Mouse (Mus musculus): Measurements from ENCODE around the gene Slco3a1.

Slco3a1 gene

GRCm38 (mm10) chr7:74323683-74324082 lies 230.9 kb downstream of the Slco3a1 start:
- in situ Hi-C loops (cut with MboI; ENCODE audit: unreplicated experiment in 2 of 2), result no loop called here

DNA sequence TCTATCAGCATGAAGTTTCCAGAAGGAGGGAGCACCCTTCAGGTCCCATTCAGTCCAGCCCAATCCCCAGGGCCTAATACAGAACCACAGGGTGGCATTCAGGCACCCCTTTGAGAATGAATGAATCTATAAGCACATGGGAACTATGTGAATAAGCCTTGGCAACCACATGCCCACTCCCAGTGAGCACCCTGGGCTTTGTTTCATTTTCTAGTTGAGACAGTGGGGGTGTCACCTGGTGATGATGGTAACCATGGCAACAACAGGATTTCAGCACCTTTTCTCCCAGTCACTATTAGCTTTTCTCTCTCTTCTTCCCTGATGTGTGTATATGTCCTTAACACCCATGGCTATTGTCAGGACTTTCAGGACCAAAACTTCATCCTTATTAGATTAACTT lies 231.4 kb downstream of the Slco3a1 start:
- in situ Hi-C loops (cut with MboI; ENCODE audit: unreplicated experiment in 2 of 2), result no loop called here

DNA sequence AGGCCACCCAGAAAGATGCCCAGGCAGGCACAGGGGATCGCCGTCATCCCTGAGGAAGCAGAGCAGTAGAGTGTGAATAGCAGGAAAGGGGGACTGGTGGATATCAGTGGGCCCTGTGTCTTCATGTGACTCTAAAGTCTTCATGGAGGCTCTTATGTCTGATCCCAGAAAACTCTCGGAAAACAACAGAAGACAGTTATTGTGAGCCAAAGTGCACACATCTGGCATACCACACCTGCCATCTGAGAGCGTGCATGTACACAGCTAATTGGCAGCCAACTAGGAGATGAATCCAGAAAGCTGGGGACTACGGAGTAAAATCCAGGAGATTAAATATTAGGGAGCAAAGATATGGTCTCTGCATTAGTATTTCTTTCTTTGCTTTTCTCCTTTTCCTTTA lies 233.9 kb downstream of the Slco3a1 start:
- in situ Hi-C loops (cut with MboI; ENCODE audit: unreplicated experiment in 2 of 2), result no loop called here

DNA sequence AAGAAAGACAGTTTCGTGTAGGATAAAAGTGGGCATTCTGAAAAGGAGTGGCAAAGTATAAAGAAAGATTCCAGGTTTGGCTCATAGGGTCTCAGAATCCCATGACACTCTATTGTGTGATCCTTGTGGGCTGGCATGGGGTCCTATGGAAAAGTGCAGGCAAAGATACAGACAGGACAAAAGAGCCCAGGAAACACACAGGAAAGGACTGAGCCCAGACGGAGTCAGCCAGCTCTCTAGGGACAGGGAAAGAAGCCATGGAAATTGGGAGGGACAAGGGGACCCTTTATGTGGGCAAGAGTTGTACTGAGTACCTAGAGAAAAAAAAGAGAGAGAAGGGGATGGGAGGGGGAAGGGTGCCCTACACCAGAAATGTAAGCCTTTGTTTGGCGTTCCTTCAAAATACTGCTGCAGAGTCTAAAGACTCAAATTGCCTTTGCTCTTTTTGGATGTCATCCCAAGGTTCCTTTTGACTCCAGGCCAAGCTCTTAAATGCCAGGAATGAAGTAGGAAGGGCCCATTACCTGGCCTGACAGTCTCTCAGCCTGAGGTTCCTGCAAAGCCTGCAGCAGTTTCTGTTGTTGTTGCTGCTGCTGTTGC lies 238.6 kb downstream of the Slco3a1 start:
- in situ Hi-C loops (cut with MboI; ENCODE audit: unreplicated experiment in 2 of 2), result no loop called here

GRCm38 (mm10) chr7:74314276-74314675 lies 240.3 kb downstream of the Slco3a1 start:
- in situ Hi-C loops (cut with MboI; ENCODE audit: unreplicated experiment in 2 of 2), result no loop called here

DNA sequence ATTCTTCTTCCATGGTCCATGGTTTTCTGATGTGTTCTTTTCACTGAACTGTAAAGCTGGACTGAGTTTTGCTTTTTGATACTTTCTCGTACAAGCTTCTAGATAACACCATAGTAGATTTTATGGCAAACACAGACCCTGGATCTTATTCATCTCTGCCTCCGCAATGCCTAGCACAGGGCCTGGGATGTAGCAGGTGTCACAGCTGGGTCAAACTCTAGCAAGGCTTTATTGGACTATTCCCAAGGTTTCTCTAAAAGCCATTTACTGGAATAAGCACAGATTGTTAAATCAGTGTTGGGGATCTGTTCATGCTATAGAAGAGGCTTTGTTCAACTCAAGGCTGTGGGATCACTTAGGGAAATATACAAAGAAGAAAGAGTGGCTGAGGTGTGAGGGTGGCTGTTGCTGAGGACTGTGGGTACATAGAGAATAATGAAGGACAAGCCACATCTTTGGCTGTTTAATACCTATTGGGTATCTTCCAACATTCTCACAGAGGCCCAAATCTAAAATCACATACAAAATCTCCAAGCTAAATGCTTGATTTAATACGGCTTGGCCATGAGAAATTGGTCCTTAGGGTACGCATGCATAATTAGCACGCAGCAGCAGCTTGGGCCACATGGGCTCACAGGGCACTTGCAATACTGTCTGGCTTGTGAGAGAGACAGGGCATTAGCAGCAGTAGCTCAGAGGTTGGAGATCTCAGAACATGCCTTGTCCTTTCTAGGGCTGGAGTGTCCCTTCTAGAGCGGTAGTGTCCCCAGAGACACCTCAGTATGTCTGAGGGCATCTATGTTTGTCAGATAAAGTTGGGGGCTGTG lies 241.1 kb downstream of the Slco3a1 start:
- in situ Hi-C loops (cut with MboI; ENCODE audit: unreplicated experiment in 2 of 2), result no loop called here

DNA sequence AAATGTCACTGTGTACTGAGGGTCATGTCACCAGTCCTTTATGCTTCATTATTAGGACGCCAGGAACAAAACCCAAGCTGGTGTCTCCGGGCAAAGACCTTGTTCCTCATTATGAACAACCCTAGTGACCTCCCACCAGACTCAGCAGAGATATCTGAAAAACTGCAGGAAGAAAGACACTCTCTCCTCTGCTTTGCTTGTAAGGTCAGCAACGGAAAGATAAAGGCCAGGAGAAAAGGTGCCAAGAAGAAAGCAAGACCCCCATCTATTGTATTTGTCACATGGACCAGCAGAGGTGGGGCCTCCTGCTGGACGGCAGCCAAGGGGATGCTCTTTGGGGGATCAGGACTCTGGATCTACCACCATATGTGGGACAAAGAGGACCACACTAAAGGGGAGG lies 243.0 kb downstream of the Slco3a1 start:
- in situ Hi-C loops (cut with MboI; ENCODE audit: unreplicated experiment in 2 of 2), result no loop called here

GRCm38 (mm10) chr7:74303611-74304300 lies 250.8 kb downstream of the Slco3a1 start:
- in situ Hi-C loops (cut with MboI; ENCODE audit: unreplicated experiment in 2 of 2), result no loop called here

DNA sequence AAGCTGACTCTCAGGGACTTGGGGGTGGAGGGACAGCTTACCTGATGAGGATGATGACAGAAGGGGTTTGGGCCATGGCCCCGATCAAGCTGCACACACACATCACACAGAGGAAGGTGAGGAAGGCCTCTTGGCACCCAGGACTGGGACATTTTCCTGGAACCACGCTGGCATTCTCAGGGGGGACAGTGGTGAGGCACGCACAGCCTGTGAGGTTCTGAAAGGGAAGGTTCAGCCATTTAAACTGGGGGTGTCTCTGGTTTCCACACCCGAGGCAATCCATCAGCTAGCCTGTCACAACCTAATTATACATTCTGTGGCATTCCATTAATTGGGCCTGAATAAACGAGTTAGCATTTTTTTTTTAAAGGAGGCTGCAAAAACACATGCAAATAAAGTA lies 251.5 kb downstream of the Slco3a1 start:
- in situ Hi-C loops (cut with MboI; ENCODE audit: unreplicated experiment in 2 of 2), result no loop called here

DNA sequence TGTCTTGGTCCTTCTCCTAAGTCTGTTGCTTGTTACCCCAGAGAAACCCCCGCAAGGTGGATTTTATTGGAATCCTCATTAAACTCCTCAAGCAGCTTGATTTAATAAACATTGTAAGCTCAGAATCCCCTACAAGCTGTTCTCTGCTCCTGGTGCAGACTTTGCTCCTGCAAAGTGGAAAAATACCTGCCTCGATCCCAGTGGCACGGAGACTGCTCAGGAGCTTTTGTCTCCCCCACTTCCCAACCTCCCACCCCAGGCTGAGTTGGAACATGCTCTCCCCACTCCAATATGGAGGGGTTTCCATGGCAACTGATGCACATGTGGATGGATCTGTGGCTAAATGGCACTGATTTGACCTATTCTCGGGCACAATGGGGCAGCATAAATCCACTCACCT lies 268.0 kb downstream of the Slco3a1 start:
- in situ Hi-C loops (cut with MboI; ENCODE audit: unreplicated experiment in 2 of 2), result no loop called here

- in situ Hi-C loops (cut with MboI; ENCODE audit: unreplicated experiment in 2 of 2), result no loop called here
These were observed 274.2 kb downstream of the Slco3a1 start for GRCm38 (mm10) chr7:74280371-74280770.

DNA sequence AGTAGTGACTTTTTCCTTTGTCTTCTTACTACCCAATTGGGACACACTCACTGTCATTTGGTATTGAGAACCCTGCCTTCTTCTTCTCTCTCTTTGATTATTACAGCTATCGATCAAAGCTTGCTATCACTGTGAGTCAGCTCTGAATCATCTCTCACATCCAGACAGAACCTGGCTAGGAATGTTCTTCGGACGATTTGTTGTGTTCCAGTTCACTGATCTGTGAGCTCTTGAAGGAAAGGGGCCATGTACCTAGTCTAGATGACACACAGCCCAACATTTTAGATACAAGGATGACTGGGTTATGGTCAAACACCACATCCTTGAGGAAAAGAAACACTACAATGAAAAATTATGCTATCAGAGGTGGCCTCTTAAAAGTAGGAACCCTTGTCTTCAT lies 275.2 kb downstream of the Slco3a1 start:
- in situ Hi-C loops (cut with MboI; ENCODE audit: unreplicated experiment in 2 of 2), result no loop called here

- in situ Hi-C loops (cut with MboI; ENCODE audit: unreplicated experiment in 2 of 2), result no loop called here
These were observed 284.5 kb downstream of the Slco3a1 start for GRCm38 (mm10) chr7:74270089-74270394.

- in situ Hi-C loops (cut with MboI; ENCODE audit: unreplicated experiment in 2 of 2), result no loop called here
These were observed 285.1 kb downstream of the Slco3a1 start for GRCm38 (mm10) chr7:74269283-74270088.

- in situ Hi-C loops (cut with MboI; ENCODE audit: unreplicated experiment in 2 of 2), result no loop called here
These were observed 287.9 kb downstream of the Slco3a1 start for GRCm38 (mm10) chr7:74266511-74267168.

DNA sequence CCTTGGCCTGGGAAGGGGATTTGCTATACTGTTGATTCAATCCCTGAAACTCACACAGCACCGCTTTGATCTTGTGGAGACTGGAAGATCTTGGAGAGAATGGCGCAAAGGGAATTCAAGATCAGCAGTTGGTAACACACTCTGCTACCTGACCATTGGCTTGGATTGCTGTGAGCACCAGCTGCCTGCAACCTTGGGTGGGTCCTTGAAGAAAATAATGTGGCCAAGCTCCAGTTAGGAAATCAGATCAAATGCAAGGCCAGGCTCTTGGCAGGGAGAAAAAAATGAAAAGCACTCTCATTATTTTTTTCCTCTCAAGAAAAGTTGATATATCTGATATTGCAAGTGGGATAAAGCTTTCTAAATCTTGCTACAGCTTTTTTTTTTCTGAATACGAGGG lies 298.3 kb downstream of the Slco3a1 start:
- in situ Hi-C loops (cut with MboI; ENCODE audit: unreplicated experiment in 2 of 2), result no loop called here

GRCm38 (mm10) chr7:74252066-74252465 lies 302.5 kb downstream of the Slco3a1 start:
- in situ Hi-C loops (cut with MboI; ENCODE audit: unreplicated experiment in 2 of 2), result no loop called here

DNA sequence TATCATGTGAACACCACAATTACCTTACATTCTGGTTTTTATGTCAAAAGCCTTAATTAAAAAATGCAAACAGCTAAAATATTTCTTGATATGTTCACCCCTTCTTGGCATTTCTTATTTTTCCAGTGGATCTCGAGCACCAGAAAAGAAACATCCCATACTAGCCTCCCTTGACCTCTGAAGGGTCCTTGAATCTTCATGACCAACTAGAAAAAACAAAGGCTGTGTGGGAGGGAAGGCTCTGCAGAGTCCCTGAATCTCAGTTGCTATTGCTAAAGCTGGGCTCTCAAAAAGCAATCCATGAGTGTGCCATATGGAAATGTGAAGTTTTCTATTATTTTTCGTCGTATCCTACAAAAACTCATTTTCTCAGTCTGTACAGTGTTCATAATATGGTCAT lies 313.3 kb downstream of the Slco3a1 start:
- in situ Hi-C loops (cut with MboI; ENCODE audit: unreplicated experiment in 2 of 2), result no loop called here

- in situ Hi-C loops (cut with MboI; ENCODE audit: unreplicated experiment in 2 of 2), result no loop called here
These were observed 314.0 kb downstream of the Slco3a1 start for GRCm38 (mm10) chr7:74240459-74241172.
